Mouse (Mus musculus) CH12.LX (cell line): ENCODE data around the gene Olfr808. TPM values are rescaled to one million over a fixed set of nuclear protein-coding genes. Genes with fewer than 3 reads are reported as not detected.

Experiments used
- DNase-seq: peaks from one replicate; pipeline ENCODE4 v3.0.0-alpha.2; 2013; ENCODE audit errors: extremely low read depth
- H3K27ac ChIP-seq: 2 replicates; pipeline ENCODE4 v1.5.1; 2012; ENCODE audit warnings: low read depth, mild to moderate bottlenecking, control low read depth, moderate library complexity; ENCODE audit not compliant: insufficient read depth
- H3K27me3 ChIP-seq: replicated peaks from 2 replicates; pipeline ENCODE3; 2012; ENCODE audit warnings: inconsistent platforms
- H3K36me3 ChIP-seq, 2 experiments: replicated peaks in 1 of 2; 2 replicates each; pipeline versions ENCODE3 to v1.6.1; 2012; ENCODE audit warnings: inconsistent platforms in 1 of 2, low read length in 1 of 2, mild to moderate bottlenecking in 1 of 2, mixed read lengths in 1 of 2, moderate library complexity in 1 of 2; ENCODE audit not compliant: control insufficient read depth in 1 of 2, insufficient read depth in 1 of 2
- H3K4me1 ChIP-seq, 2 experiments: 2 replicates each; pipeline ENCODE4 v1.6.1; 2012; ENCODE audit warnings: inconsistent platforms in 1 of 2, moderate library complexity in 1 of 2; ENCODE audit not compliant: insufficient read depth in 2 of 2, control insufficient read depth in 1 of 2
- H3K4me2 ChIP-seq: 2 replicates; pipeline ENCODE4 v1.6.1; 2012; ENCODE audit warnings: low read depth, mild to moderate bottlenecking, control low read depth; ENCODE audit not compliant: poor library complexity, insufficient read depth, severe bottlenecking
- H3K4me3 ChIP-seq, 3 experiments: fragments of 150-350 bp in 1 of 3; sonication (generic) in 1 of 3; replicated peaks in 1 of 3; 2 replicates each; pipeline versions ENCODE3 to v1.5.1; 2011 to 2012; ENCODE audit warnings: low read depth in 2 of 3, low read length in 2 of 3, mild to moderate bottlenecking in 2 of 3, moderate library complexity in 2 of 3, control low read depth in 1 of 3, improper control_type of control experiment in 1 of 3, inconsistent platforms in 1 of 3, mixed read lengths in 1 of 3; ENCODE audit not compliant: poor library complexity in 1 of 3
- H3K79me2 ChIP-seq: replicated peaks from 2 replicates; pipeline ENCODE4 v1.6.1; 2012; ENCODE audit warnings: mild to moderate bottlenecking, moderate library complexity; ENCODE audit not compliant: control insufficient read depth, poor library complexity, insufficient read depth, severe bottlenecking; ENCODE audit errors: extremely low read depth
- H3K9ac ChIP-seq: 2 replicates; pipeline ENCODE4 v1.6.1; 2012; ENCODE audit warnings: low read depth, mild to moderate bottlenecking, control low read depth, moderate library complexity; ENCODE audit not compliant: insufficient read depth
- H3K9me3 ChIP-seq: replicated peaks from 2 replicates; pipeline ENCODE3; 2012; ENCODE audit warnings: low read length, inconsistent platforms, mixed read lengths
- BHLHE40 ChIP-seq: IDR thresholded peaks from 2 replicates; pipeline ENCODE4 v1.6.1; 2011; ENCODE audit warnings: mild to moderate bottlenecking, low read depth, low read length, improper control_type of control experiment
- CHD1 ChIP-seq: IDR thresholded peaks from 2 replicates; pipeline ENCODE4 v1.6.1; 2012; ENCODE audit warnings: low read depth, low read length, improper control_type of control experiment, inconsistent platforms
- EP300 ChIP-seq: IDR thresholded peaks from 2 replicates; pipeline ENCODE4 v1.6.1; 2011; ENCODE audit warnings: low read length, improper control_type of control experiment
- GABPA ChIP-seq: IDR thresholded peaks from 2 replicates; pipeline ENCODE4 v1.6.1; 2012; ENCODE audit warnings: low read depth, low read length, improper control_type of control experiment, inconsistent platforms; ENCODE audit not compliant: insufficient replicate concordance
- HCFC1 ChIP-seq: IDR thresholded peaks from 2 replicates; pipeline ENCODE4 v1.6.1; 2012; ENCODE audit warnings: low read depth, mild to moderate bottlenecking, inconsistent platforms, low read length, improper control_type of control experiment
- JUN ChIP-seq: IDR thresholded peaks from 2 replicates; pipeline ENCODE4 v1.6.1; 2011; ENCODE audit warnings: low read depth, mild to moderate bottlenecking, low read length, improper control_type of control experiment, moderate library complexity; ENCODE audit not compliant: insufficient read depth
- JUND ChIP-seq: conservative IDR thresholded peaks from 2 replicates; pipeline ENCODE4 v1.6.1; 2011; ENCODE audit warnings: low read depth, low read length, improper control_type of control experiment
- KAT2A ChIP-seq: IDR thresholded peaks from 2 replicates; pipeline ENCODE4 v1.6.1; 2012; ENCODE audit warnings: low read length, improper control_type of control experiment, inconsistent platforms; ENCODE audit not compliant: insufficient replicate concordance
- MAFK ChIP-seq: IDR thresholded peaks from 2 replicates; pipeline ENCODE4 v1.6.1; 2011; ENCODE audit warnings: low read length, improper control_type of control experiment; ENCODE audit not compliant: insufficient replicate concordance
- MAX ChIP-seq: IDR thresholded peaks from 2 replicates; pipeline ENCODE4 v1.6.1; 2011; ENCODE audit warnings: low read length, improper control_type of control experiment
- MAZ ChIP-seq: IDR thresholded peaks from 2 replicates; pipeline ENCODE4 v1.6.1; 2012; ENCODE audit warnings: low read depth, mild to moderate bottlenecking, inconsistent platforms, low read length, improper control_type of control experiment, moderate library complexity
- MEF2A ChIP-seq: IDR thresholded peaks from 2 replicates; pipeline ENCODE4 v1.6.1; 2014; ENCODE audit warnings: low read depth, mild to moderate bottlenecking, inconsistent platforms, low read length, improper control_type of control experiment, borderline replicate concordance
- MXI1 ChIP-seq: IDR thresholded peaks from 2 replicates; pipeline ENCODE4 v1.6.1; 2011; ENCODE audit warnings: mild to moderate bottlenecking, low read depth, low read length, improper control_type of control experiment
- NELFE ChIP-seq: IDR thresholded peaks from 2 replicates; pipeline ENCODE4 v1.6.1; 2011; ENCODE audit warnings: low read depth, low read length, improper control_type of control experiment
- RAD21 ChIP-seq: IDR thresholded peaks from 2 replicates; pipeline ENCODE4 v1.6.1; 2011; ENCODE audit warnings: low read depth, mild to moderate bottlenecking, low read length, improper control_type of control experiment, moderate library complexity
- RCOR1 ChIP-seq: conservative IDR thresholded peaks from 2 replicates; pipeline ENCODE4 v1.6.1; 2012; ENCODE audit warnings: low read depth, mild to moderate bottlenecking, inconsistent platforms, low read length, improper control_type of control experiment
- UBTF ChIP-seq: IDR thresholded peaks from 2 replicates; pipeline ENCODE4 v1.6.1; 2012; ENCODE audit warnings: low read depth, mild to moderate bottlenecking, inconsistent platforms, low read length, improper control_type of control experiment, moderate library complexity
- USF1 ChIP-seq: IDR thresholded peaks from 2 replicates; pipeline ENCODE4 v1.6.1; 2014; ENCODE audit warnings: low read depth, mild to moderate bottlenecking, inconsistent platforms, low read length, improper control_type of control experiment
- ZC3H11A ChIP-seq: IDR thresholded peaks from 2 replicates; pipeline ENCODE4 v1.6.1; 2012; ENCODE audit warnings: low read depth, mild to moderate bottlenecking, inconsistent platforms, low read length, improper control_type of control experiment
- ZKSCAN1 ChIP-seq: IDR thresholded peaks from 2 replicates; pipeline ENCODE4 v1.6.1; 2012; ENCODE audit warnings: low read depth, inconsistent platforms, low read length, improper control_type of control experiment, borderline replicate concordance
- ZMIZ1 ChIP-seq: IDR thresholded peaks from 2 replicates; pipeline ENCODE4 v1.6.1; 2012; ENCODE audit warnings: low read depth, mild to moderate bottlenecking, inconsistent platforms, low read length, improper control_type of control experiment
- ZNF384 ChIP-seq: IDR thresholded peaks from 2 replicates; pipeline ENCODE4 v1.6.1; 2012; ENCODE audit warnings: low read depth, low read length, improper control_type of control experiment, inconsistent platforms
- dilution Hi-C: fragments of 300-500 bp; cut with MboI; formaldehyde crosslinking; loops from 2 replicates; pipeline ENCODE4 v1.14.3; 2020; ENCODE audit warnings: low sequenced_read_pairs; ENCODE audit not compliant: extremely low pct_unique_long_range_greater_than_20kb, extremely low pct_ligation_motif_present
- in situ Hi-C: fragments of 300-500 bp; cut with MboI; formaldehyde crosslinking; loops from 3 replicates; pipeline ENCODE4 v1.14.3; 2019; ENCODE audit warnings: low sequenced_read_pairs, low pct_ligation_motif_present, low pct_unique_long_range_greater_than_20kb, mixed read lengths
- polyA plus RNA-seq: library from polyadenylated mRNA; unstranded; fragments of >175 nt; gene quantifications from 2 replicates; pipeline ENCODE4 v1.2.1, GENCODE M21; 2012; ENCODE audit warnings: low read depth; ENCODE audit not compliant: insufficient read length
- total RNA-seq, 2 experiments: library from RNA; depleted of rRNA; stranded (reverse); fragments of 300-350 nt in 1 of 2; fragments of >200 nt in 1 of 2; gene quantifications; 2 replicates each; pipeline ENCODE4 v1.2.3; 2012 to 2014

Gene Olfr808
- total and polyA plus RNA-seq, 3 experiments: not detected

GRCm38 (mm10) chr10:129794817-129795216 lies 29.5 kb downstream of the Olfr808 start, which contains the start of gene Olfr810:
TSS of gene Olfr810 (minus strand) at chr10:129794917.
- H3K27ac ChIP-seq: no peak within 1 kb of the TSS
- H3K27me3 ChIP-seq: no peaks in the 10 kb centered on the region
- in situ Hi-C loops: no loop called here
- H3K9me3 ChIP-seq: no peaks in the 10 kb centered on the region
- H3K4me2 ChIP-seq: no peak within 1 kb of the TSS
- TF ChIP-seq MAFK: no peak
- no peak for TF ChIP-seq HCFC1
- no peak for TF ChIP-seq MEF2A
- no peak for TF ChIP-seq BHLHE40
- no peak for TF ChIP-seq JUND
- TF ChIP-seq MAX: no peak
- TF ChIP-seq KAT2A: no peak
- TF ChIP-seq RAD21: no peak
- no peak for TF ChIP-seq NELFE
- TF ChIP-seq EP300: no peak
- no peak for TF ChIP-seq ZKSCAN1
- no peak for TF ChIP-seq ZMIZ1
- no peak for TF ChIP-seq MAZ
- no peak for TF ChIP-seq USF1
- no peak for TF ChIP-seq ZNF384
- no peak for TF ChIP-seq GABPA
- no peak for TF ChIP-seq JUN
- dilution Hi-C loops: no loop called here
- no peaks in the 10 kb centered on the region for H3K36me3 ChIP-seq
- no peak within 1 kb of the TSS for H3K9ac ChIP-seq
- H3K4me1 ChIP-seq: no peaks in the 10 kb centered on the region
- H3K79me2 ChIP-seq: no peaks in the 10 kb centered on the region
- H3K4me3 ChIP-seq: no peak within 1 kb of the TSS
- no peak for DNase-seq

- Histone ChIP-seq H3K36me3 (no peaks in the 10 kb centered on the region), H3K79me2 (no peaks in the 10 kb centered on the region), H3K27me3 (no peaks in the 10 kb centered on the region), H3K4me1 (no peaks in the 10 kb centered on the region), H3K27ac (no peak within 1 kb of the TSS), H3K4me3 (no peak within 1 kb of the TSS), H3K9ac (no peak within 1 kb of the TSS), H3K9me3 (no peaks in the 10 kb centered on the region), H3K4me2 (no peak within 1 kb of the TSS)
- in situ Hi-C loops (no loop called here), dilution Hi-C loops (no loop called here)
- no peak for DNase-seq
- TF ChIP-seq RCOR1: no peak
- TF ChIP-seq GABPA: no peak
- TF ChIP-seq CHD1: no peak
- no peak for TF ChIP-seq UBTF
- no peak for TF ChIP-seq ZC3H11A
- TF ChIP-seq MAX: no peak
- no peak for TF ChIP-seq MXI1
- TF ChIP-seq EP300: no peak
- TF ChIP-seq, all 38 proteins: peak for 0
These were observed 39.0 kb downstream of the Olfr808 start, which contains the start of gene Olfr811 for GRCm38 (mm10) chr10:129804296-129804695. TSS of gene Olfr811 (minus strand) at chr10:129804396.

Other genes starting within 250 kb of the Olfr808 start
Only the 20 nearest of the 27 such genes appear.
- gene Olfr796, start 152.9 kb upstream of the Olfr808 start, total RNA-seq (2012; rRNA removed): not detected in 2 replicates
- not detected in 2 replicates for gene Olfr796, start 152.9 kb upstream of the Olfr808 start, total RNA-seq (2014; rRNA removed)
- gene Olfr796, start 152.9 kb upstream of the Olfr808 start, polyA plus RNA-seq: 0.07 TPM in 1 of 2 replicates, not detected in the other
- not detected in 2 replicates for gene Olfr798, start 137.5 kb upstream of the Olfr808 start, total RNA-seq (2012; rRNA removed)
- gene Olfr798, start 137.5 kb upstream of the Olfr808 start, total RNA-seq (2014; rRNA removed): not detected in 2 replicates
- not detected in 2 replicates for gene Olfr798, start 137.5 kb upstream of the Olfr808 start, polyA plus RNA-seq
- gene Olfr799, start 128.0 kb upstream of the Olfr808 start, total RNA-seq (2012; rRNA removed): not detected in 2 replicates
- gene Olfr799, start 128.0 kb upstream of the Olfr808 start, total RNA-seq (2014; rRNA removed): not detected in 2 replicates
- not detected in 2 replicates for gene Olfr799, start 128.0 kb upstream of the Olfr808 start, polyA plus RNA-seq
- not detected in 2 replicates for gene Olfr800, start 107.8 kb upstream of the Olfr808 start, total RNA-seq (2012; rRNA removed)
- gene Olfr800, start 107.8 kb upstream of the Olfr808 start, total RNA-seq (2014; rRNA removed): not detected in 2 replicates
- not detected in 2 replicates for gene Olfr800, start 107.8 kb upstream of the Olfr808 start, polyA plus RNA-seq
- not detected in 2 replicates for gene Olfr801, start 91.6 kb upstream of the Olfr808 start, total RNA-seq (2012; rRNA removed)
- not detected in 2 replicates for gene Olfr801, start 91.6 kb upstream of the Olfr808 start, total RNA-seq (2014; rRNA removed)
- not detected in 2 replicates for gene Olfr801, start 91.6 kb upstream of the Olfr808 start, polyA plus RNA-seq
- not detected in 2 replicates for gene Olfr802, start 77.3 kb upstream of the Olfr808 start, total RNA-seq (2012; rRNA removed)
- gene Olfr802, start 77.3 kb upstream of the Olfr808 start, total RNA-seq (2014; rRNA removed): not detected in 2 replicates
- not detected in 2 replicates for gene Olfr802, start 77.3 kb upstream of the Olfr808 start, polyA plus RNA-seq
- gene Olfr803, start 71.2 kb upstream of the Olfr808 start, total RNA-seq (2012; rRNA removed): not detected in 2 replicates
- gene Olfr803, start 71.2 kb upstream of the Olfr808 start, total RNA-seq (2014; rRNA removed): not detected in 2 replicates
- not detected in 2 replicates for gene Olfr803, start 71.2 kb upstream of the Olfr808 start, polyA plus RNA-seq
- not detected in 2 replicates for gene Olfr804, start 62.3 kb upstream of the Olfr808 start, total RNA-seq (2012; rRNA removed)
- gene Olfr804, start 62.3 kb upstream of the Olfr808 start, total RNA-seq (2014; rRNA removed): not detected in 2 replicates
- not detected in 2 replicates for gene Olfr804, start 62.3 kb upstream of the Olfr808 start, polyA plus RNA-seq
- not detected in 2 replicates for gene Olfr805, start 36.1 kb upstream of the Olfr808 start, total RNA-seq (2012; rRNA removed)
- gene Olfr805, start 36.1 kb upstream of the Olfr808 start, total RNA-seq (2014; rRNA removed): not detected in 2 replicates
- not detected in 2 replicates for gene Olfr805, start 36.1 kb upstream of the Olfr808 start, polyA plus RNA-seq
- not detected in 2 replicates for gene Olfr806, start 23.6 kb upstream of the Olfr808 start, total RNA-seq (2012; rRNA removed)
- gene Olfr806, start 23.6 kb upstream of the Olfr808 start, total RNA-seq (2014; rRNA removed): not detected in 2 replicates
- not detected in 2 replicates for gene Olfr806, start 23.6 kb upstream of the Olfr808 start, polyA plus RNA-seq
- not detected in 2 replicates for gene Olfr807, start 7.7 kb upstream of the Olfr808 start, total RNA-seq (2012; rRNA removed)
- gene Olfr807, start 7.7 kb upstream of the Olfr808 start, total RNA-seq (2014; rRNA removed): not detected in 2 replicates
- gene Olfr807, start 7.7 kb upstream of the Olfr808 start, polyA plus RNA-seq: not detected in 2 replicates
- not detected in 2 replicates for gene Olfr809, start 9.2 kb downstream of the Olfr808 start, total RNA-seq (2012; rRNA removed)
- gene Olfr809, start 9.2 kb downstream of the Olfr808 start, total RNA-seq (2014; rRNA removed): not detected in 2 replicates
- not detected in 2 replicates for gene Olfr809, start 9.2 kb downstream of the Olfr808 start, polyA plus RNA-seq
- not detected in 2 replicates for gene Olfr810, start 29.4 kb downstream of the Olfr808 start, total RNA-seq (2012; rRNA removed)
- not detected in 2 replicates for gene Olfr810, start 29.4 kb downstream of the Olfr808 start, total RNA-seq (2014; rRNA removed)
- not detected in 2 replicates for gene Olfr810, start 29.4 kb downstream of the Olfr808 start, polyA plus RNA-seq
- not detected in 2 replicates for gene Olfr811, start 38.9 kb downstream of the Olfr808 start, total RNA-seq (2012; rRNA removed)
- gene Olfr811, start 38.9 kb downstream of the Olfr808 start, total RNA-seq (2014; rRNA removed): not detected in 2 replicates
- not detected in 2 replicates for gene Olfr811, start 38.9 kb downstream of the Olfr808 start, polyA plus RNA-seq
- not detected in 2 replicates for gene Olfr812, start 80.6 kb downstream of the Olfr808 start, total RNA-seq (2012; rRNA removed)
- not detected in 2 replicates for gene Olfr812, start 80.6 kb downstream of the Olfr808 start, total RNA-seq (2014; rRNA removed)
- not detected in 2 replicates for gene Olfr812, start 80.6 kb downstream of the Olfr808 start, polyA plus RNA-seq
- gene Olfr813, start 89.9 kb downstream of the Olfr808 start, total RNA-seq (2012; rRNA removed): not detected in 2 replicates
- gene Olfr813, start 89.9 kb downstream of the Olfr808 start, total RNA-seq (2014; rRNA removed): not detected in 2 replicates
- gene Olfr813, start 89.9 kb downstream of the Olfr808 start, polyA plus RNA-seq: not detected in 2 replicates
- not detected in 2 replicates for gene Olfr814, start 114.4 kb downstream of the Olfr808 start, total RNA-seq (2012; rRNA removed)
- gene Olfr814, start 114.4 kb downstream of the Olfr808 start, total RNA-seq (2014; rRNA removed): not detected in 2 replicates
- gene Olfr814, start 114.4 kb downstream of the Olfr808 start, polyA plus RNA-seq: not detected in 2 replicates
- not detected in 2 replicates for gene Olfr815, start 140.4 kb downstream of the Olfr808 start, total RNA-seq (2012; rRNA removed)
- not detected in 2 replicates for gene Olfr815, start 140.4 kb downstream of the Olfr808 start, total RNA-seq (2014; rRNA removed)
- not detected in 2 replicates for gene Olfr815, start 140.4 kb downstream of the Olfr808 start, polyA plus RNA-seq
- not detected in 2 replicates for gene Olfr816, start 150.1 kb downstream of the Olfr808 start, total RNA-seq (2012; rRNA removed)
- not detected in 2 replicates for gene Olfr816, start 150.1 kb downstream of the Olfr808 start, total RNA-seq (2014; rRNA removed)
- not detected in 2 replicates for gene Olfr816, start 150.1 kb downstream of the Olfr808 start, polyA plus RNA-seq
- gene Olfr818, start 183.6 kb downstream of the Olfr808 start, total RNA-seq (2012; rRNA removed): not detected in 2 replicates
- gene Olfr818, start 183.6 kb downstream of the Olfr808 start, total RNA-seq (2014; rRNA removed): not detected in 2 replicates
- gene Olfr818, start 183.6 kb downstream of the Olfr808 start, polyA plus RNA-seq: not detected in 2 replicates